Mouse (Mus musculus): ENCODE measurements around the gene Grn. TPM values are rescaled to one million over a fixed set of nuclear protein-coding genes. Genes with fewer than 3 reads are reported as not detected.

The Grn gene
- polyA plus RNA-seq, 1 experiment from 2014 or later = 215 TPM

DNA sequence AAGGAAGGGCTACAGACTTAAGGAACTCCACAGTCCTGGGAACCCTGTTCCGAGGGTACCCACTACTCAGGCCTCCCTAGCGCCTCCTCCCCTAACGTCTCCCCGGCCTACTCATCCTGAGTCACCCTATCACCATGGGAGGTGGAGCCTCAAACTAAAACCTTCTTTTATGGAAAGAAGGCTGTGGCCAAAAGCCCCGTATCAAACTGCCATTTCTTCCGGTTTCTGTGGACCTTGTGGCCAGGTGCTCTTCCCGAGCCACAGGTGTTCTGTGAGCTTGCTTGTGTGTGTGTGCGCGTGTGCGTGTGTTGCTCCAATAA, 6.3 kb downstream of the Grn start:
- Histone ChIP-seq H3K4me3 (ENCODE audit: low read length) (no peak overlapping the region), H3K27ac (ENCODE audit: low read length) (no peak overlapping the region), H3K4me1 (ENCODE audit: control insufficient read depth, insufficient read depth, low read length) (peaks cover 25% of the 10 kb centered on the region), H3K27me3 (ENCODE audit: control insufficient read depth, insufficient read depth, low read length) (peaks cover 2% of the 10 kb centered on the region; the same call in 1 of the 2 replicates), H3K9ac (ENCODE audit: low read length) (no peak overlapping the region), H3K4me2 (ENCODE audit: low read depth, low read length) (no peak overlapping the region), H3K9me3 (replicated peaks; ENCODE audit: control insufficient read depth, low read length) (no peaks in the 10 kb centered on the region), H3K36me3 (ENCODE audit: control insufficient read depth, insufficient read depth) (peaks cover 30% of the 10 kb centered on the region)
- WGBS = 75% methylated on average over 10 of the region's 10 CpGs
- ATAC-seq (replicated peaks; ENCODE audit: extremely low read depth, insufficient read depth, low FRiP score) = no peak

DNA sequence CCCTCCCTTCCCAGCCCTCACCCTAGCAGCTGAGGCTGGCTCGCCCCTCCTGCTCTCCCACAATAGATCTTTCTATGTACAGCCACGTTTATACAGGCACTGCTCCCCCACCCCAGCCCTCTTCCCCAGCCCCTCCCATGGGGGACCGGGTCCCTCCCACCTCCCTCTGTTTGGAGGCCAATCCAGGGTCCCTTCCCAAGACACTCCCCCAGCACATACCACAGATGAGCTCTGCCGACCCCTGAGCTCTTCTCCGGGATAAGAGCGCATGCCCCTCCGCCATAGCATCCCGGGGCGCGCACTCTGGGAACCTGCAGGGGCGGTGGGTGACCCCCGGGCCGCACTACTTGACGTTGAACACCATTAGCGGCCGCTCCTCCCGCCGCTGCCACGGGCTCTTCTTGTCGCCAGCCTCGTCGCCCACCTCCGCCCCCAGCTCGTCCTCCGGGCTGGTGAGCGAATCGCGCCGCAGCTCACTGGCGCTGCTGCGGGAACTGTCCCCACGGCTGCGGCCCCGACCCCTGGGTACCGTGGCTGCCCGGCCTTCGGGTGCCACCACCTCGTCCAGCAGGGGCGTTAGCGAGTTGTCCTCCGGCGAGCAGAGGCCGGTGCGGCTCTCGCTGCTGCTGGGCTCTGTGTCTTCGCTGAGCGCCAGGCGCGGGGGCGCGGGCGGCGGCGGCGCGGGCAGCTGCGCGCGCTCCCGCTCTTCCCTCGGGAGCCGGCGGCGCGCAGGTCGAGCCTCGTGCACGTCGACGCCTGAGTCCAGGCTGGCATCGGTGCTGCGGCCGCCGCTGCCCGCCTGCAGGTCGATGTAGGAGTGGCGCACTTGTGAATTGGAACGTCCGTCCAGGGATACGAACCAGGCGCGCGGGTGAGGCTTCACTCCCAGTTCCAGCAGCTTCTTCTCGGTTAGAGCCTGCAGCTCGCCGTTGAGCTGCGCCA, 7.3 kb downstream of the Grn start:
- Histone ChIP-seq H3K4me1 (ENCODE audit: control insufficient read depth, insufficient read depth, low read length) (peaks cover 21% of the 10 kb centered on the region), H3K27ac (ENCODE audit: low read length) (0 out of 2 replicates have a peak overlapping the region, but pooled peaks have one; percentile 34), H3K36me3 (ENCODE audit: control insufficient read depth, insufficient read depth) (peaks cover 30% of the 10 kb centered on the region), H3K4me2 (ENCODE audit: low read depth, low read length) (peak overlapping the region; percentile 92), H3K4me3 (ENCODE audit: low read length) (peak overlapping the region; percentile 56), H3K27me3 (ENCODE audit: control insufficient read depth, insufficient read depth, low read length) (peaks cover 2% of the 10 kb centered on the region; the same call in 1 of the 2 replicates), H3K9ac (ENCODE audit: low read length) (peak overlapping the region; percentile 70), H3K9me3 (replicated peaks; ENCODE audit: control insufficient read depth, low read length) (no peaks in the 10 kb centered on the region)
- 17% methylated on average over 86 of the region's 87 CpGs for WGBS
- ATAC-seq (replicated peaks; ENCODE audit: extremely low read depth, insufficient read depth, low FRiP score) = peak; percentile 57; the same call in 1 of the 2 replicates

DNA sequence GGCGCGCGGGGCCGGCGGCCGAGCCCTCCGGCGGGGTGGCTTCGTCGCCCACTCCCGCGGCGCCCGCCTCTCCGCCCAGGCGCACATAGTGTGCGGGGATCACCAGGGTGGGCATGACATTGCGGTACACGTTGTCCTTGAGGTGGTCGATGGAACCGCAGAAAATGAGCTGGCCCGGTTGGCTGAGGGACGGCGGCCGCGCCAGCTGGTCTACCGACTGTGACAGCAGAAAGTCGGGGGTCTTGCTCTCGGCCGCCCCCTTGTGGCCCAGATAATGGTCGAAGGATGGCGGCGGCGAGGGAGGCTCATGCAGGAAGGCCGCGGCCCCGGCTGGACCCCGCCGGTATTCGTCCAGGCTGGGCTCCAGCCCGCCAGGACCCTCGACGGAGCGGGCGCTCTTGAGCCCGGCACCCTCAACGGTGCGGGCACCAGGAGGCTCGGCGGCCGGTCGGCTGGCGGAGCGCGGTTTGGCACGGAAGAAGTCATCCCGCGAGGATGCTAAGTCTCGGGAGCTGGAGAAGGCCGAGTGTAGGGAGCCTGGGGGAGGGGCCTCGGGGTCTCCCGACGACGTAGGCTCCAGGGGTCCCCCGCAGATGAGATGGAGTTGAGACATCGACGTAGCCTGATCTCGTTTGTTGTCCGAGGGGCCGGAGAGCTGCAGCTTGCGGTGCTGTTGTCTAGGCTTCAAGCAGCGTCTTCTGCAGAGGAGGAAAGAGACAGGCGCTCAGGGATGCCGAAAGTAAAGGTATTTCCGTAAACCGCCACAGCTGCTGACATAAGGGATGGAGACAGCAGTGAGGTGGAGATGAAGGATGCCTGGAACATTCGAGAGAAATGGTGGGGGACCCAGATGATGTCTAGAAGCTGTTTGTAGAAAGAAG, 8.3 kb downstream of the Grn start:
- Histone ChIP-seq H3K36me3 (ENCODE audit: control insufficient read depth, insufficient read depth) (peaks cover 30% of the 10 kb centered on the region), H3K9me3 (replicated peaks; ENCODE audit: control insufficient read depth, low read length) (no peaks in the 10 kb centered on the region), H3K27me3 (ENCODE audit: control insufficient read depth, insufficient read depth, low read length) (peaks cover 2% of the 10 kb centered on the region; the same call in 1 of the 2 replicates), H3K9ac (ENCODE audit: low read length) (peak overlapping the region; percentile 70), H3K27ac (ENCODE audit: low read length) (no peak overlapping the region), H3K4me3 (ENCODE audit: low read length) (peak overlapping the region; percentile 56), H3K4me2 (ENCODE audit: low read depth, low read length) (peak overlapping the region; percentile 92), H3K4me1 (ENCODE audit: control insufficient read depth, insufficient read depth, low read length) (peaks cover 14% of the 10 kb centered on the region)
- ATAC-seq (replicated peaks; ENCODE audit: extremely low read depth, insufficient read depth, low FRiP score) = peak; percentile 15
- WGBS = 19% methylated on average over 77 of the region's 77 CpGs

DNA sequence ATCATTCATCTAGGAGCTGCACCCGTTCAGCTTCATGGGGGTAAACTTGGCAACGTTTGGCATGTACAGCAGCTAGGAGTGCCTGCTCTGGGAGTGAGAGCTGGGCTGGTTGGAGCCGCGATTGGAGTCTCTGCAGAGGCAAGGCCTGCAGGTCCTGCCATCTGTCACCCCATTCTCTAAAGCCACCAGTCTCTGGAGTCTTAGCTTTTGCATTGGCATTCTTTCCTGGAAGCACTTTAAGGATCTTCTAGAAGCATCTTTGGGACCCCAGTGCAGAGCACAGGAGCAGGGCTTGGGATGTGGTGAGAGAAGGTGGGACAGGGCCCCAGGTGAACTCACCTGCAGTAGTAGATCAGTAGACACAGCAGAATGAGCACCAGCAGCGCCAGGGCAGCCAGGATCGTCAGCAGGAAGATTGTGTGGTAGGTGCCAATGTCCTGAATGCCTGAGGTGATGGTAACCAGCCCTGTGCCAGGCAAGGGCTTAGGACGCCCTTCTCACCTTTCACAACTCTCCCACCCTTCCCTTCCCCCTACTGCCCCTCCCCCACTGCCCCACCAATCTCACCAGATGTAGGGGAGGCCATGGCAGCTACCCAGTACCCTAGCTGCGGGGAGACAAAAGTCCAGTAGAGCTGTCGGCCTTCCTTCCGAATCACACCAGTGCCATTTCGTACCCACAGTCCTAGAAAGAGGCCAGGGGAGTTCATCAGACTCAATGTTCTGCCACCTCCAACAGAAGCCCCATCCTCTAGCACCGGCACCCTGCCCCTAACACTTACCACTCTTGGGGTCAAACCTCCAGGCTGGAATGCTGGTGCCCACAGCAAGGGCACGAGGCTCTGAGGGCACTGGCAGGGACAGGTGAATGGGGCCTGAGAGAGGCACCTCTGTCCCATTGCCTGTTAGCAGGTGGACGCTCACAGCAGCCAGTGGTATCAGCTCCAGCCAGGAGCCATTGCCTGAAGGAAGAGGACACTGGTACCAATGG, 9.3 kb downstream of the Grn start:
- Histone ChIP-seq H3K9ac (ENCODE audit: low read length) (no peak overlapping the region), H3K36me3 (ENCODE audit: control insufficient read depth, insufficient read depth) (peaks cover 30% of the 10 kb centered on the region), H3K27me3 (ENCODE audit: control insufficient read depth, insufficient read depth, low read length) (peaks cover 2% of the 10 kb centered on the region; the same call in 1 of the 2 replicates), H3K4me2 (ENCODE audit: low read depth, low read length) (no peak overlapping the region), H3K4me1 (ENCODE audit: control insufficient read depth, insufficient read depth, low read length) (peaks cover 20% of the 10 kb centered on the region), H3K9me3 (replicated peaks; ENCODE audit: control insufficient read depth, low read length) (no peaks in the 10 kb centered on the region), H3K4me3 (ENCODE audit: low read length) (no peak overlapping the region; the same call in 1 of the 2 replicates), H3K27ac (ENCODE audit: low read length) (no peak overlapping the region)
- ATAC-seq (replicated peaks; ENCODE audit: extremely low read depth, insufficient read depth, low FRiP score) = no peak
- 81% methylated on average over 14 of the region's 14 CpGs for WGBS

DNA sequence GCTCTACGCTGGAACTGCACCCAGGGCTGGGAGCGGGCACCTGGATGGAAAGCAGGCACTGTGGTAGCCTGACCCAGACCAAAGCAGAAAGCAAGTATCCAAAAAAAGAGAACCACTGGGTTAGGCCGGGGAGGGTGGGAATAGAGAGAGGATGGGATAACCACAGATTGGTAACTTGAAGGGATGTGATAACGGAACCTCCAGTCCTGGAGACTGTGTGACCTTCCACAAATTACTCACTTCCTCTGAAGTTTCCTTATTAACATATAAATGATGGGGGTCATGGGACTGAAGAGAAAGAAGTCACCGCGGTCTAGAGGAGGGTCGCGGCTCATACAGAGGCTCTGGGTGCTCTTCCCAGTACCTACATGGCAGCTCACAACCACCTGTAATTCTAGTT, 10.1 kb downstream of the Grn start:
- no peak overlapping the region for H3K9ac ChIP-seq (ENCODE audit: low read length)
- no peak for ATAC-seq (replicated peaks; ENCODE audit: extremely low read depth, insufficient read depth, low FRiP score)
- H3K4me3 ChIP-seq (ENCODE audit: low read length) = no peak overlapping the region
- no peak overlapping the region for H3K27ac ChIP-seq (ENCODE audit: low read length)
- H3K27me3 ChIP-seq (ENCODE audit: control insufficient read depth, insufficient read depth, low read length) = peaks cover 2% of the 10 kb centered on the region; the same call in 1 of the 2 replicates
- whole genome bisulfite sequencing = 90% methylated on average over 8 of the region's 8 CpGs
- H3K4me1 ChIP-seq (ENCODE audit: control insufficient read depth, insufficient read depth, low read length) = peaks cover 27% of the 10 kb centered on the region
- H3K4me2 ChIP-seq (ENCODE audit: low read depth, low read length) = no peak overlapping the region
- no peaks in the 10 kb centered on the region for H3K9me3 ChIP-seq (replicated peaks; ENCODE audit: control insufficient read depth, low read length)
- peaks cover 24% of the 10 kb centered on the region for H3K36me3 ChIP-seq (ENCODE audit: control insufficient read depth, insufficient read depth)

DNA sequence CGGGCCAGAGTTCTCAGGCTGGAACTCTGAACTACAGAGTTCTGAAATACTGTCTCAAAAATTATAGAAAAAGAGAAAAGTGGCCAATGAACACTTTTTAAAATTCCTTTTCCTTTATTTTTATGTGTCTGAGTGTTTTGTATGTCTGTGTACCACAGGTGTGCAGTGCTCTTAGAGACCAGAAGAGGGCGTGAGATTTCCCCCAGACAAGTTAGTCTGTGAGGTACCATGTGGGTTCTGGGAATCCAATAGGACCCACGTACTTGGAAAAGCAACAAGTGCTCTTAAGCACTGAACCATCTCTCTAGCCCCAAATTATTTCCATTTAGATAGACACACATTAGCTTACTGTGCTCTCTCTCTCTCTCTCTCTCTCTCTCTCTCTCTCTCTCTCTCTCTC, 11.3 kb downstream of the Grn start:
- Histone ChIP-seq H3K9ac (ENCODE audit: low read length) (no peak overlapping the region), H3K4me3 (ENCODE audit: low read length) (no peak overlapping the region), H3K36me3 (ENCODE audit: control insufficient read depth, insufficient read depth) (peaks cover 17% of the 10 kb centered on the region), H3K4me2 (ENCODE audit: low read depth, low read length) (no peak overlapping the region), H3K27me3 (ENCODE audit: control insufficient read depth, insufficient read depth, low read length) (peaks cover 2% of the 10 kb centered on the region; the same call in 1 of the 2 replicates), H3K27ac (ENCODE audit: low read length) (no peak overlapping the region), H3K9me3 (replicated peaks; ENCODE audit: control insufficient read depth, low read length) (no peaks in the 10 kb centered on the region), H3K4me1 (ENCODE audit: control insufficient read depth, insufficient read depth, low read length) (peaks cover 34% of the 10 kb centered on the region)
- 82% methylated on average over 3 of the region's 3 CpGs for WGBS
- no peak for ATAC-seq (replicated peaks; ENCODE audit: extremely low read depth, insufficient read depth, low FRiP score)

DNA sequence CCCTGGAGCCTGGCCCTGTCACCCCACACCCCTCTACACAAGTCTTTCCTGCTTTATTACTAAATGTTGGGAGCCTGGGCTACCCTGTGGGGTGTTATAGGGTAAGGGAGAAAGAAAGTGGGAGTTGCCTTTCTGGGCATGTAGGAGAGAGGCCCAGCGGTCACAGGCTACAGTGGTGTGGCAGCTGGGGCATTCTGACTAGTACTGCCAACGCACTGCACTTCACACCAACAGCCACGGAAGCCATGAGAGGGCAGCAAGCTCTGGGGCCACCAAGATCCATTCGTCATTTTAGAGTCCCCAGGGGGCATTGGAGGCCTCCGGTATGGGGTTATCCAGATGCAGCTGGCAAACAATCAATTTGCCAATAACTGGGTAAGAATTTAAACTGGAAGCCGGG, 12.0 kb downstream of the Grn start:
- no peak for ATAC-seq (replicated peaks; ENCODE audit: extremely low read depth, insufficient read depth, low FRiP score)
- Histone ChIP-seq H3K9me3 (replicated peaks; ENCODE audit: control insufficient read depth, low read length) (no peaks in the 10 kb centered on the region), H3K9ac (ENCODE audit: low read length) (no peak overlapping the region), H3K4me2 (ENCODE audit: low read depth, low read length) (no peak overlapping the region), H3K27me3 (ENCODE audit: control insufficient read depth, insufficient read depth, low read length) (peaks cover 2% of the 10 kb centered on the region; the same call in 1 of the 2 replicates), H3K4me3 (ENCODE audit: low read length) (no peak overlapping the region), H3K36me3 (ENCODE audit: control insufficient read depth, insufficient read depth) (peaks cover 17% of the 10 kb centered on the region), H3K4me1 (ENCODE audit: control insufficient read depth, insufficient read depth, low read length) (peaks cover 33% of the 10 kb centered on the region), H3K27ac (ENCODE audit: low read length) (no peak overlapping the region)
- WGBS = 85% methylated on average over 6 of the region's 6 CpGs

DNA sequence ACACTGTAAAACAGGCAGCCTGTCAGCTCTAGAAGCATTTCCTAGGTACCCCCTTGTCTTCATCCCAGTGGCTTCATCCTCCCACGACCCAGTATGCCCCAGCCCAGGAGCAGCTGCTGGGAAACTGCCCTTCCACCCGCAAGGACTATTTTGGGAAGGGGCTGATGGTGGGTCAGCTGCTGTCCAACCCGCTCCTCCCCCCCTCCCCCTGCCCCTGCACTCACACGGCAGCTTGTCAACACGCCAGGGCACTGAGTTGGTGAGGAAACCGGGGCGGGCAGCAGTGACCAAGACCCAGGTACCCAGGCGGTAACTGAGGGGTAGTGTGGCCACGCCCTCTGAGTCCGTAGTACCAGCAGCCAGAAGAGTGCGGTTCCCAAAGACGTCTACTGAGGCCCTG, 13.6 kb downstream of the Grn start:
- H3K4me1 ChIP-seq (ENCODE audit: control insufficient read depth, insufficient read depth, low read length) = peaks cover 42% of the 10 kb centered on the region
- H3K27me3 ChIP-seq (ENCODE audit: control insufficient read depth, insufficient read depth, low read length) = peaks cover 2% of the 10 kb centered on the region; the same call in 1 of the 2 replicates
- H3K4me3 ChIP-seq (ENCODE audit: low read length) = no peak overlapping the region
- peaks cover 16% of the 10 kb centered on the region for H3K36me3 ChIP-seq (ENCODE audit: control insufficient read depth, insufficient read depth)
- H3K4me2 ChIP-seq (ENCODE audit: low read depth, low read length) = peak overlapping the region; percentile 19; the same call in 1 of the 2 replicates
- H3K27ac ChIP-seq (ENCODE audit: low read length) = no peak overlapping the region
- 43% methylated on average over 12 of the region's 12 CpGs for WGBS
- H3K9me3 ChIP-seq (replicated peaks; ENCODE audit: control insufficient read depth, low read length) = no peaks in the 10 kb centered on the region
- no peak for ATAC-seq (replicated peaks; ENCODE audit: extremely low read depth, insufficient read depth, low FRiP score)
- H3K9ac ChIP-seq (ENCODE audit: low read length) = peak overlapping the region; percentile 42
